Mouse (Mus musculus) cerebellum, adult 9-10 months (tissue): ENCODE measurements at regions not wholly inside any gene's neighbourhood (a gene's known extent, or its start where the extent isn't known, plus 50 kb on each side); places are given as distances from the start of the nearest gene placed in this dataset.

Experiments used
- DNase-seq: peaks from one replicate; pipeline ENCODE4 v3.0.0; 2022

DNA sequence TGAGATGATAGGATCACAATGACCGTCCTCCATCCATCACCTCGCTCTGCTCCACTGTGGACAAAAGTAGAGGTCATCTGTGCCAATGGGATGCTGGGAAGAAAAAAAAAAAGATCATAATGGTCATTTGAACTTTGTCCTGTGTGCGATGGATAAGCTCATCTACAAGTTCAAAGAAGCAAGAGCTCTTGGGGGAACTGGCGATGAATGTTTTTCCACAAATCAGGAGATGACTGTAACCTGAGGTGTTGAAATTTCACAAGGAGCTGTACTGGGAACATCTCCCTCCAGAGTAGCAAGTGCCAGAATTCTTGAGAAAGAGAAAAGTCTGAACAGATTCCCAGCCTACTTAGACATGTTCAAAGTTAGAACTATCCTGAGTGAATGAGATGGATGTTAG, 287.0 kb downstream of the Tns3 start:
- DNase-seq: no peak

DNA sequence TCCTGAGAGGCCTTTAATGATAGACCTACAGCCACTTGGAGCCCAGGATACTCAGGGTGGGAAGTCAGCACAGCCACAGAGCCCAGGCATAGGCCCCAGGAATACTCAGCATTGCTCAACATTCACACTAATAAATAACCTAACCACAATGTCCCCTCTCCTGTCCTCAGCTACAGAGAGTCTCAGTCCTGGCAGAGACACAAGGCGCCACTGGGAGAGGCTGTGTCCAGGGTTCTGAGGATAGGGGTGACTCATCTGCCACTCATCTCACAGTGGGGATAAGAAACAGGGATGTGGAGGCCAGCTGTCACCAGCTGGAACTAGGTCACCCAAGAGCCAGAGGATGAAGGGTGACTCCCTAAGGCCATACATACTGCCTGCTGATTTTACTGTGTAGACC, 298.8 kb downstream of the Tns3 start:
- no peak for DNase-seq

DNA sequence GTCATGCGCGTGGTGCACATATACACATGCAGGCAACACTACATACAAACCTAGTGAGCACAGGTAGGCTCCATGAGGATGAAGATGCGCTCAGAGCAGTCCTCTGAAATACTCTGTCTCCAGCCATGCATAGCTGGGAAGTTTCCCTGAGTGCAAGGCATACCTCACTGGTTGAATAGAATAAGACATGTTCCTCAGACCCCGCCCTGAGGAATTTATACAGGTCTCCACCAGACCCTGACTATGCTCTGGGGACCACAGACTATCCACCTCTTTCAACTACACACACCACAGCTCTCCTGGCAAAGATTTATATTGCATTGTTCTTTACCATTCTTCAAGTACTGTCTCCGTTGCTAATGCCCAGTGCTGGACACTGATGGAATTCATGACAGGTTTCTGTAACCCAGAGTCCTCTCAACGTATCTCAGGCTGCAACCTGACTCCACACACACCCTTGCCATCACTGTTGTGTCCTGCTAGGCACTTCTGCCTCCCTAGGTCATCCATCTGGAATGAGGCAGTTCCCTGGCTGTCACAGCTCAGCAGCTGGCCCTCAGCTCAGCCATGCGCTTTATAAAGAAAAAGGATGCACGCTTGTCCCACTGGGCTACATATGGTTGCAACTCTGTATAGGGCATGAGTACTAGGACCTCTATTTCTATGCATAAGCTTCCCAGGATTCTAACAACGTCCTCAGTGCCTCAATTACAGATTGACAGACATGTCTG, 299.5 kb downstream of the Tns3 start:
- DNase-seq: no peak

DNA sequence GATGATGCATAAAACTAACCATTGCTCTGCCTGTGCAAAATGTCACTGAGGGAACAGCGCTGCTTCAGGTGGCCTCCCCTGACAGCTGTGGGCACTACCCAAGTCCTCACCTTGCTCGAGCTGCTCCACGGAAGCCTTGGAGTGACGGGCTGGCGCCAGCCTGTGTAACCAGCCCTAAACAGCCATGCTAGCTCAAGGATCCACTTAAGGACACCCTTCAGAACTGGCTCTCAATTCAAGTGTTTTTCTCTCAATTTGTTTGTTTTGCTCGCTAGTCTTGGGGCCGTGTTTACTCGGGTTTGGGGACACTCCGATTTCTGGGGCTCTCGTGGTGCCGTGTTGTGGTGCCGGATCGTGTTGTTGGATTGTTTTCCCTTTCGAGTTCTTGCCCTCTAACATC, 319.4 kb downstream of the Tns3 start:
- no peak for DNase-seq

DNA sequence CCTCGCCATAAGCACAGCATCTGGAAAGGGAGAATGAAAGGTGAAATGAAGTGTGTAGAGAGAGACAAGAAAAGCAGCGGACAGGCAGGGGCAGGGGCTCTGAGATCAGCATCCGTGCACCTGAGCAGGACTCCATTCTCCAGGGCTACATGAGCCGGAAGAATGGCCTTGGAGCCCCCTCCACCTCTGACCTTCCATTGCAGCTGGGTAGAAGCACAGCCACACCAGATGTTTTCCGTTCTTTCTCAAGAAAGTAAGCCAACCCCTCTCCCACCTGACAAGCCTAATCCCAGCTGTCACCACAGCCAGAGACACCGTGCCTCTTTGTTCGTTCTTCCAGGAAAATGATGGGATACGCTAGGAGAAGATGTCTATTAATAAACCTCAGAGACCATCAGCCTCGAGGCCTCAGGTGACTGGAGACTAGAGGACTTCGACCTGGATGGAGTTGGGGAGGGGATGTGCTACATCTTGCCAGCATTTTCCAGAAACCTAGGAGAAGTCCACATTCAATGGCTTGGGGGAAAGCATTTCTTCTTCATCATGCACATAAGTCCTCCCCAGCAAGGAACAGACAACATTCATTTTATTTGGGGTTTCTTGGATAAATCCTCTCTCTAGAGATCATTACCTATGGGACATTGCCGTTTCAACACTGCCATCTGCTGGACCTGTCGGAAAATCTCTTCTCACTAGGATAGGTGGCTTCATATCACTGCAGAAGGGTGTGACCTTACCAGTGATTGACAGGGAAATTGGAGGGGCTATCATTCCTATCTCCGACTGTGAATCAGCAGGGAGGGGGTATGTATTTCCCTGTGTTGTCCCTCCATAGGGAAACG, 361.8 kb downstream of the Tns3 start:
- peak; percentile 26 for DNase-seq

DNA sequence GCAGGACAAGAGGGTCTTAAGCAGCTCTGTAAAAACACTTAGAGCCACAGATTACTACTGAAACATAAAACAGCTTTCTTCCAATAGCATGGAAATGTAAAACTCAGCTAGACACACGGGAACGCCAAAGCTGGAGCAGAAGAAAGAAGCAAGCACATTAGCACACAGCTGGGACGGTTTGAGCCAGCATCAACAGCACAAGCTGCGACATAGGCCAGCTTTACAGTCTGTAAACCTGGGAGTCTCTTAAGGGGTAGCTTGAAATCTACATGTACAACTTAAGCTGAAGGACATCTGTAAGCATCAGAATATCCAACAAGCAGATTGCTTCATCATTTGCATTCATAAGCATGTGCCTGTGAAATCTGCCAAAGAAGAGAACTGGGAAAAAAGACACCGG, 366.9 kb downstream of the Tns3 start:
- DNase-seq: no peak

DNA sequence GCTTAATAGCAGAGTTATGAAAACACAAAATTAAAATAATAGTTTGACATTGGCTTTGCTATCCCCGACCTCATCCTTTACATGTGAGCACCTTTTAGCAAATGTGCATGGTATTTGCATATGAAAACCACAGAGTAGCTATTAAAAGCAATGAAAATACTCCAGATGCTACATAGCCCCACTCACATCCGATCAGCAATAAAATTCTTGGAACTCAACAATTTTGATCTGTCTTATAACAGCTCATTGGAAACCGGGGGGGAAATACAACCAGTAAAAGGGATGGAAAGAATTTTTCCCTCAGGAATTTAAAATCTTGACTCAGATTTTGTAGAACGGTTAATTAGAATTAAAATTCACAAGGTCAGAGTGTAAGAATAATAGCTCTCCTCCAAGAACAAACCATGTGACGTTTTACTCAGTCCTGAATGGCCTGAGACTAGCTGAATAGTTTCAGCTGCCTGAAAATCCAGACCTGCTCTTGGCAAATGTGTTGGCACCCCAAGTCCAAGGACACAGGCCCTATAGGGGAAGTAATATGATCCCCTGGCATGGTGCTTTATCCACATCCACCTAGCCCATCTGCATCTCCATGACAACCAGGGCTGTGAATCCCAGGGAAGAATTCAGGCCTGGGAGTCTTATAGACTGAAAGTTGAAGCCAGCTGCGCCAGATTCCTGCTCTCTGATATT, 370.9 kb downstream of the Tns3 start:
- no peak for DNase-seq

DNA sequence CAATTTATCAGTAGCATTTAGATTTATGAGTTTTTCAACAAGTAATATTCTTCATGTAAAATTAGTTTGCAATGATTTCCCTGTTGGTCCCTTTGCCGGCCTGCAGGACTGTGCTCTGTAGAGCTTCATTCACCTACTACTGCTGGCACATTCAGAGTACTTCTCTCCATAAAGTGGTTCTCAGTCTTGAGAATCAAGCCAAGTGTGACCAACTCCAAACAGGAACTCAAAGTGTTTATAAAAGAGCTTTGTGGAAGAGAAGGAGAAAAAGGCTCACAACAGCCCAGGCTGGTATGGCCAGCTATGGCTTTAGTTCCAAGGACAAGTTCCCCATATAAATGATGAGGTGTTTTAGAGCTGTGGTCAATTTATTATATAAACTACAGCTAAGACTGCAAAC, 379.1 kb downstream of the Tns3 start:
- DNase-seq: no peak

DNA sequence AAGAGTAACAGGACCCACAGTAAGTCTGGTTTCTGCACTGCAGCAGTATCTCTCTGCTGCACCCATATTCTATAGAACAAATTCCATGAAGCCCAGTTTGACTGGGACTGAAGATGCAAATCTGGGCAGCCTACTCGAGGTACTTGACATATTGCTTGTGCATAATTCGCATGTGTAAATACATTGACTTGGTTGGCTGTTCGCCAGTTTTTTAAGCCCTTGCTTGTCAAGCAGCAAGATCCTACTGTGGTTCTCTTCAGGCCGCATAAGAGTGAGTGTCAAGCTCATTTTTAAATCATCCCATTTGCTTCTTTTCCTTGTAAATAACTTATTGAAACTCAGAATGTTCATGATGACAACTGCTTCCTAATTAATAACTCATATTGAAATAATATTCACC, 389.1 kb downstream of the Tns3 start:
- no peak for DNase-seq

DNA sequence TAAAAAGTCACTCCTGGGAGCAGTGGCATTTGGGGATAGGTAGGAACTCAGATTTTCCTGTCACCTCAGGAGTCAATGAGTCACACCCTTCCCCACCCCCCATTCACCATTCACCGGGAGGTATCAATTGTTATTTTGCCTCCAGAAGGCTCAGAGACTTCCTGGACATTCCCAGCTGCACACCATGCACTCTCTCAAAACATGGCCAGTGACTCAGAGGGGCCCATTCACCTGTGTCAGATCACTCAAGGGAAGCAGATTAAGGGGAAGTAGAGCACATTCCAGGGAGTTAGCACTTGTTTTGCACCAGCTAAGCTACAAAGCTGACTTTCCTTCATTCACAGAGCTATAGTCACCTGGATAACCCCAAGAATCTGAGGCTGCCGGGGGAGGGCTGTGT, 395.2 kb downstream of the Tns3 start:
- DNase-seq: no peak

DNA sequence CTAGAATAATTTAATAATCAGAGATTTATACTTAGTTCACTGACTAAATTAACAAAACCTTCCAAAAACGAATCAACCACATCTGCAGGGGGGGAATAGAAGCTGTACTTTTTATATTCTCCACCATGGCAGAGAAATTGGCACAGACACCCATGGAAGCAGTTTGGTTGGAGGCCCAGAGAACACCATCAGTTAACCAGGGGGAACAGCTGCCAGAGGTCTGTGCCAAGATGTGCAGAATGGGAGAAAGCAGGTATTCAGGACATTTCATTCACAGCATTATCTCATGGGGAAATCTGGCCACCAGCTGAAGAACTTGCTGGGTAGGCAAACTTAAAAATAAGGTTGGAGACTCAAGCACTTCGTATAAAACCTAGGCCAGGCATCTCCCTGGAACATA, 410.3 kb downstream of the Tns3 start:
- no peak for DNase-seq

DNA sequence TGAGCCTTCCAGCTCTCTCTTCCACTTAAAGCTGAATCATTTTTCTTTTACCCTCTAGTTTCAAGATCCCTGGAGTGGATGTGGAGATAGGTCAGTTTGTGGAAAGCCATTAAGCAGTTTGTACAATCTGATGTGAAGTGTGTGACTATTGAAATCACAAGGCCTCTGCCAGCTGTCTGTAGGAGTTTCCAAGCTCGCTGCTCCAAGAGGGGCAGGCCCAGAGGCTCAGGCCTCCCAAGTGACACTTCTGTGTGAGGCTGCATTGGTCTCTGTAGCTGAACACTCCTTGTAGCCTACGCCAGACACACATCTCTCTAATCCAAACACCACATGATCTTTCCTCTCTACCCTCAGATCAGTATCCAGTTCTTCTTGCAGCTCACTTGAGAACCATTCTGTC, 413.0 kb downstream of the Tns3 start:
- DNase-seq: no peak

DNA sequence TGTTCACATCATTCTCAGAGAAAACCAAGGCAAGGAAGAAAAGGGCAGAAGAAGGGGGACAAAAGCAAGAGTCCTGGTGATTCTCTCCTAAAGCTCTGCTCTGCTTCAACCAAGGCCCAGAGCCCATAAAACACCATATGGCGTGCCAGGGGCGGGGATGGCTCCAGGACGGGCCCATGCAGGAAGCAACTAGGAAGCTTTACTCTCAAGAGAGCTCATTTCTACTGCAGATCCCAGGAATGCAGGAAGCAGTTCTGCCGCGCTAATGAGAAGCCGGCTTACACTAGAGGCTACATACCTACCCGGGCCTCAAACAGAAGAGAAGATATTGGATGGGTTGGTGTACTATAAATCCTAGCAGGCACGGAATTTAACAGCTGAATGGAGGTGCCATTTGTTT, 414.9 kb downstream of the Tns3 start:
- no peak for DNase-seq

DNA sequence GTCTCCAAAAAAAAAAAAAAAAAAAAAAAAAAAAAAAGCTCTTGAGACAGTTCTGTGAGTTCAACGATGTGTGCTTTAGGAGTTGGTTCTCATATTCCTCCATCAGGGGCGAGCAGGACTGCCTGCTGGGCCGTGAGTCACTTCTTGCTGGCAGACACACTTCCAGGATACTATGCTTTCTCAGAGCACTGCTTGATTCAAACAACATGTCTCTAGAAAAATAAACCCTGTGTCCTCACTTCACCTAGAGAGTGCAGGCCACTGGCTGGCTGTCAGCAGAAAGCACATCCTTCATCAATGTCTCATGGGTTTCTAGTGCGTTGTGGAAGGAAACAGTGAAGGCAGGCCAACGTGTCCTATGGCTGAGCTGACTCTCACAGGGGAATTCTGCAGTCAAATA, 416.8 kb downstream of the Tns3 start:
- DNase-seq: no peak

DNA sequence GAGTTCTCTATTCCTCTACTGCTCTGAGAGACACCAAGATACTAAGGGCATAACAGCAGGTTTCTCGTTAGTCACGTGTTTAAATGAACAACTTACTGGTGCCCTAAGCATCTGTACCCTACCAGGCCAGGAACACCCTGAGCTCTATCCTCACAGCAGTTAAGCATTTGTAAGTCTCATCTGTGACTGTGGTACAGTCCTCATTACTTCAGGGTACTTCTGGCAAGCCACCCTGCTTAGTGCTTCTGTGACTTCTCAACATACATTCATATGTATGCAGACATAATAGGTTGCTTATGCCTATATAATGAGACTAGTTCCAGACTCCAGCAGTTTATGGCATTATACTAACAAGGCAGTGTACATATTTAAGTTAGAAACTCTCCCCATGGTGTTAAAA, 417.3 kb downstream of the Tns3 start:
- DNase-seq: no peak

DNA sequence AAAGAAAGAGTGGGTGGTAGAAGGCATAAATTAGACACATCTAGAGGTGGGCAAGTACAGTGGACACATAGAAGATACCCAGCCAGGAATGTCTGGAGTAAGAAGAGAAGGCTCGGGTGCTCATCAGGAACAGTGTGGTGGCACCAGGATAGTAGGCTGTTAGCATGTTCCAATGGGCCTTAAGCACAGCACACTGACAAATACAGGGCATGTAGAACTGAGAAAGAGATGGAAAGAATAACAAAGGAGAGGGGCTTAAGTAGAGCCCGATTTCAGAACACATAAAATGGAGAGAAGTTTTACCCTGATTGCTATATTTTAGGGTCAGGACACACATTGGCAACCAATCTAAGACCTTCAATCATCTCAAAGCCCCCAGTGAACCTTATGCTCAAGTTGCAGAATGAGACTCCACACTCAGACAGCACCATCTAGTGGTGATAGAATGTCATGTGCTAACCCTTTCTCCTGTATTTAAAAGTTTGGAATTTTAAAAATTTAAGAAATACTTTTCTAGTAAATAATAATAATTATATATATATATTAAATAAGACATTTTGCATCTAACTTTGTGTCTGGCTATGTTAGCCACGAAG, 418.8 kb downstream of the Tns3 start:
- peak; percentile 5 for DNase-seq

DNA sequence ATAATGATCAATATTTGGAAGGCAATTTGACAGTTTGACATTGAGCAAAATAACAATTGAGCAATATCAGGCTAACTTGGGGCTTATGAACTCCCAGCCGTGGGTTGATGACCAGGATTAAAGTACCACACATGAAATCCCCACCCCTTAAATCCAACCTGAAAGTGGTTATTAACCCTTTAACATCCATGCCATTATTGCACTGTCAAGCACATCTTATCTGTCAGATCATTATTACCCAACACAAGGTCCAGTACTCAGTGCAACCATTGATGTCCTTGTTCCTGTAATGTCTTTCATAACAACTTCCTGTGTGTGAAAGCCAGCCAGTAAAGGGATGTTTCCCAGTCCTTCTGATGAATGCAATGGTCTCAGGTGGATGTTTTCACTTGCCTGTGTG, 425.8 kb downstream of the Tns3 start:
- DNase-seq: no peak

DNA sequence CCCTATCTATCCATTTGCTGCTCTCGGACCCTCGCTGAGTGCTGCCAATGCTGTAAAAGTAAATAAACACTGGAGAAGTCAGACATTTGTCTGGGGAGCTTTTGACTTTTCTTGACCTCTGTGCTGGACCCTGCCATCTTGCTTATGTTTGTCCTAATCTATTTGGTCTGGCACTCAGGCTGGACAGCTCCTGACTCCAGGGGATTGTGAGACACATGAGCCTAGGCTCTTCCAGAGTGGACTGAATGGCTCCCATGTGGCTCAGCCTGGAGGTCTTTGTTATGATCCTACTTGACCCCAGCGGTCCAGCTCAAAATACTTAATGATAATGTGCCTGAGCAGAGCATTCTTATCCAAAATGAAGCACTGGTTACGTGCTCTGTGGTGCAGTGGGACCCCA, 426.8 kb downstream of the Tns3 start:
- DNase-seq: no peak

DNA sequence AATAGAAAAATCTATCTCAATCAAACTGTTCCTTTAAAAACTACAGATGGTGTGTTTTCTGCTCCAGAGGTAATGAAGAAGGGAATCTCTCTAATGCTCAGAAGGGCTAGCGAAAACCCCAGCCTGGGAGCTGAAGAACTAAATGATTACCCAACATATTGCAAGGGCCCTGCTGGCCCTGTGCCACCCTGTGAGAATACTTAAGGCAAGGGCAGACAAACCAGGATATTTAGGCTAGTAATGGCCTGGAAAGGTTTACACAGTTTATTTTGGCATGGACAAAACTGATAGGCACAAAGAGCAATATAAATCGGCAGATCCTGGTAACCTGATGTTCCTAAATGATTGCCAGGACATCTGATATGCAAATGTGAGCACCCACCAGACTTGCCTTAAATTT, 428.3 kb downstream of the Tns3 start:
- DNase-seq: no peak

DNA sequence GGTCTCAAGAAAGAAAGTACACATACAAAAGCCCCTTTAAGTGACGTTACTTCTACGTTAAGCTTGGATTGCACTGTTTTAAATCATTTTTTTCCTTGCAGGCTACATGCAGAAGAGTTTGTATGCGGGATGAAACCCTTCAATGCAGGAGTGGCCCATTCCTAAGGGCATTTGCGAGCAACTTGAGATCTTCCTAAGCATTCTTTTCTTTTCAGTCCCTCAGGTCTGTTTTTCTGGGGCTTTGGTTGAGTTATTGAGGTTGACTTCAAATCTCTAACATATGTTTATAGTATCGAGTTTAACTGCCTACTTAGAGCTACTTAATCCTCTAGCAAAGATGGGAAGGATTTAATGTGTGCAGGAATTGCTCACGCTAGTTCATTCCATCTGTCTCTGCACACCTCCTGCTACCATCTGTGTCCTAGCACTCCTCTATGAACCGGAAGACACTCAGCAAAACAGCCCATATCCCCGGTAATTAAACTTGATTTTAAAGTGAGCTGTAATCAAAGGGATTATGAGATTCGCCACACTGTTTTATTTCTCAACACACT, 431.6 kb downstream of the Tns3 start:
- no peak for DNase-seq

DNA sequence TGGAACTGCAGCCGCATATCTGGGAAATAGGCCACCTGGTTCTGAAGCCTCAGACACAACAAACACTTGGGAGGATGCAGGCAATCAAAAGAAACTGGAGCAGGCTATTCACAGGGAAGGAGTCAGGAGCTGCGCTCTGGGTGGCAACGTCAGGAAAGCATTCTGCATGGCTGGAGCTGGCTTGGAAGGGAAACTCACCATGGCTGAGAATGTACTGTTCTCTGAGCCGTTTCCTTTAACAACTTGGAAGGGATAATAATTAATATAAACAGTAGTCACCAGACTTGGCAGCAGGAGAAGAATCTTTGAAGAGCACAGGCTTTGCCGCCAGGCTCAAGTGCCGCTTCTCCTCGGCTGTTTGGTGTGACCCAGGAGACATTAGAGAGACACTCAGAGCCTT, 434.5 kb downstream of the Tns3 start:
- no peak for DNase-seq

DNA sequence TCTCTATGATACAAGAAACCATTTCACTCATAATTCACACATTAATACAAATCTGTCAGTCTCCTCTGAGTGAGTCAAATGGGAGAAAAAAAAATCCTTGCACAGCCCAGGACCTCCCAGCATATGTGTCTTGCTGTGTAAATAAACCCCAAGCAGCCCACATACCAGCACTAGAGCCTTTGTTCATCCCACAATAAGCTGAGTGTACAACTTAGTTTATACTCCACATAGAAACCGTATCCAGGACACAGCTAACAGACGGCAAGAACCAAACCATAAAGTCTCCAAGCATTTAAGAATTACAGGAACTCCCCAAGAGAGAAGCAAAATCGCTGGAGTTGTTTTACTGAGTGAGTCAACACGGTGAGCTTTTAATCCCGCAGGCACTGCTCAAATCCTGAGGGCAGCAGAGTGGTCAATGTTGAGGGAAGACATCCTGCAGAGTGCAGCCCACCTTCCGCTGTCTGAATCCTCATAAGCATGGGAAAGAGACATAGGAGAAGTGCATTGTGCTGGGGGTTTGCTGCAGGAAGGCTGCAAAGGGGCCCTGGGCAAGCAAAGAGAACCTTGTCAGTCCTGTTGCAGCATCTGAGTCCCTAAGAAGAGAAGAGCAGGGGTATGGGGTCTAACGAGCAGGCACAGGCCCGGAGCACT, 436.4 kb downstream of the Tns3 start:
- no peak for DNase-seq

DNA sequence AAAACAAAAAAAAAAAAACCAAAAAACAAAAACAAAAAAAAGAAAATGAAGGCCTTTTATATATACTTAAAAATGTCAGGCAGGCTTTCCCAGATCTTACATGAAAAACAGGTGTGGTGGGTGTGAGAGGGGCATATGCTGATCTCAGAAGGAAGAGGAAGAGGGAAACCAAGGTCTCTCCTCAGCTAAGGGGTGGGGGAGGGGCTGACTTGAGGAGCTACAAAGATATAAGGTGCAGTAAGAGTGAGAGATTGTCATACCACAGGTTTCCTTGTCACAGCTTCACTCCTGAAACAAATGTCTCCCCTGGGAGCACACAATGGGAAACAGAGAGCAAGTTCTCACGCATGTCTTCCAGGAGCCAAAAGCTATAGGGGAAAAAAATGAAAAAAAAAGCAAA, 440.0 kb downstream of the Tns3 start:
- no peak for DNase-seq
